Mouse (Mus musculus) MEL-GATA-1-ER (cell line): ENCODE measurements around the gene Gm13757.
"Not testable (repeated sequence)": the region's sequence is repeated elsewhere in the genome, so short reads cannot be mapped to it uniquely, and the experiment has no call there.

ENCODE experiments used
- DNase-seq: peaks from one replicate; pipeline ENCODE4 v3.0.0-alpha.2; 2012; ENCODE audit warnings: low read depth; ENCODE audit errors: extremely low read depth

Gene Gm13757

GRCm38 (mm10) chr2:88449031-88449430, at the start of gene Gm13757:
TSS of gene Gm13757 (minus strand) at chr2:88449131.
- DNase-seq = no peak

- no peak for DNase-seq
These were observed 44.1 kb upstream of the Gm13757 start, which contains the start of gene Olfr1185-ps1 for GRCm38 (mm10) chr2:88493020-88493419. TSS of gene Olfr1185-ps1 (plus strand) at chr2:88493320.

- no peak for DNase-seq
These were observed 34.4 kb upstream of the Gm13757 start, which contains the start of gene Olfr1184 for GRCm38 (mm10) chr2:88483298-88483697. TSS of gene Olfr1184 (plus strand) at chr2:88483598.

DNA sequence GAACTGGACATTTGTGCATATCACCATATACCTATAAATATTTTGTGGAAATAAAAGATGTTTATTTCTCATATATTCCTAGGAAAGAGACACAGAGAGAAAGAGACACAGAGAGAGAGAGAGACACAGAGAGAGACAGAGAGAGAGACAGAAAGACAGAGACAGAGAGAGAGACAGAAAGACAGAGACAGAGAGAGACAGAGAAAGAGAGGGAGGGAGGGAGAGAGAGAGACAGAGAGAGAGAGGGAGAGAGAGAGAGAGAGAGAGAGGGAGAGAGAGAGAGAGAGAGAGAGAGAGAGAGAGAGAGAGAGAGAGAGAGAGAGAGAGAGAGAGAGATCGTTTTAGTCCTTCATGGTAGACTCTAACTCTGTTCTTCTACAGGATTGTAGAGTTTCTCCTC, 5.6 kb upstream of the Gm13757 start, which contains the start of gene Olfr1183:
Gene Olfr1183, plus strand, starts transcription at position 301 of the 400 bp plus-strand sequence.
- DNase-seq = not testable (repeated sequence)

- no peak for DNase-seq
These were observed 22.9 kb downstream of the Gm13757 start, which contains the start of gene Olfr1181 for GRCm38 (mm10) chr2:88426071-88426470. TSS of gene Olfr1181 (minus strand) at chr2:88426171.

DNA sequence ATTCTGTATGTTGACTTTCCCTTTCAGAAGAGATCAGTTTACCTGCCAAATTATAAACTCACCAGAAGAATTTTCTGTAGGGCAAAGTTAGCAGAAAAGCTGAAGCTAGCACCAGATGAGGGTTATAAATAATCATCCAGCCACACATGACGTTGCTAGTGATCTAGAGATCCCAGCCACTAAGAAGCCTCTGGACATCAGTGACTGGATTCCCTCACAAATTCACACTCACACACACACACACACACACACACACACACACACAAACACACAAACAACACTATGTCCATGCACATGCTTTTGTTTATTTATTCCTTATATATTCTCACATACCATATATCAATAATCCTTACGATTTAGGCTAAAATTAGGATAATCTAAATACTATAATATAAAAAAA, 29.9 kb downstream of the Gm13757 start, which contains the start of gene Olfr1180:
Gene Olfr1180, minus strand, starts transcription at position 101 of the 400 bp plus-strand sequence.
- no peak for DNase-seq

DNA sequence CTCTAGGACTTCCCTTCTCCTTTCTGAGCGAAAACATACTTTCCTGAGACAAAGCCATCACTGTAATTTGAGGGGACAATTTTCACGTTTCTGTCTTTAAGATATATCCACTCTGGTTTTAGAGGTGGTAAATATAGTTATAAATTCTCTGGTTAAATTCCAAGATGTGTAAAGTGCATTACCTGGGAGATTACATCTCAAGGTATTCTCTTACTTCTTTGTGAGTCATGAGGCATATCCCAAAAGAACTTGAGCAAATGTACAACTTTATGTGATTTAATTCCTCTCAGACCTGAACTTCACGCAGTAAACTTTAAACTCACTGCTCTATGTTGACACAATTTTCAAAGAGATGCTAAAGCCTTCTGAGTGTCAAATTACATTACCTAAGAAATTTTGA, 42.6 kb downstream of the Gm13757 start, which contains the start of gene Olfr1179:
Gene Olfr1179, minus strand, starts transcription at position 101 of the 400 bp plus-strand sequence.
- no peak for DNase-seq
